In genomic region chr2:75777040-75777451, GRCm38 (mm10) we compare ENCODE assay signal across 8 mouse cellular contexts. TPM values are rescaled to one million over a fixed set of nuclear protein-coding genes. Genes with fewer than 3 reads are reported as not detected.
DNase-seq lines count a peak whose midpoint lies in the region; ATAC-seq lines count a peak whose summit lies in the region.

No protein-coding gene starts in this region.

- H3K27ac ChIP-seq in heart, embryonic 16.5 days (ENCODE audit: low read length): no peak overlapping the region

- no peaks in the 10 kb centered on the region for H3K9me3 ChIP-seq in heart, embryonic 16.5 days (replicated peaks; ENCODE audit: control insufficient read depth, low read length)

- WGBS in heart, embryonic 16.5 days: 7% methylated on average over 5 of the region's 6 CpGs

- peak; percentile 73 for ATAC-seq in heart, embryonic 16.5 days (replicated peaks; ENCODE audit: extremely low read depth, insufficient read depth, low FRiP score)

- DNase-seq in ovary, adult 18-20 months (ENCODE audit: low spot score): peak; percentile 14
- DNase-seq in ovary, postnatal 14 days (ENCODE audit: low spot score): no peak
- peak; percentile 55 for DNase-seq in c-Kit-positive CD71-positive TER-119-negative erythroid progenitor cells, embryonic 14.5 days (ENCODE audit: low read depth)
- peak; percentile 48 for DNase-seq in kidney, postnatal 14 days
- DNase-seq in lung, postnatal 4 days: peak; percentile 72 to 77
- DNase-seq in thymus, postnatal 0 days (ENCODE audit: low spot score): peak; percentile 67
- DNase-seq in right cerebral cortex, postnatal 10 days (ENCODE audit: low spot score in 2 of 2): no peak

- H3K4me3 ChIP-seq in heart, embryonic 16.5 days (ENCODE audit: low read length): peak overlapping the region; percentile 41

- H3K9ac ChIP-seq in heart, embryonic 16.5 days (ENCODE audit: low read length): peak overlapping the region; percentile 62

- no peaks in the 10 kb centered on the region for H3K36me3 ChIP-seq in heart, embryonic 16.5 days (ENCODE audit: control insufficient read depth, insufficient read depth)

- peak overlapping the region; percentile 62 for H3K4me2 ChIP-seq in heart, embryonic 16.5 days (ENCODE audit: low read depth, low read length)

- H3K27me3 ChIP-seq in heart, embryonic 16.5 days (ENCODE audit: control insufficient read depth, insufficient read depth, low read length): no peaks in the 10 kb centered on the region

- H3K4me1 ChIP-seq in heart, embryonic 16.5 days (ENCODE audit: control insufficient read depth, insufficient read depth, low read length): peaks cover 27% of the 10 kb centered on the region

RNA-seq across cellular contexts. Expression of gene Agps, which starts 54.9 kb away (rescaled TPM):
- polyA plus RNA-seq in heart, embryonic 16.5 days (2015; fragmentation: Nextera tagmentation; extraction: Ambion mirVana): 24.1 and 24.7 TPM in 2 replicates
- polyA plus RNA-seq in thymus, postnatal 0 days (2015; fragmentation: Nextera tagmentation; extraction: Ambion mirVana): 19.0 and 20.8 TPM in 2 replicates

Comparison
In these comparisons a context has a peak if more than half of its experiments do, and no peak if none do; other contexts are left out.
1. DNase-seq: peak in ovary, adult 18-20 months (single experiment), c-Kit-positive CD71-positive TER-119-negative erythroid progenitor cells, embryonic 14.5 days (single experiment), kidney, postnatal 14 days (single experiment), lung, postnatal 4 days (2 of 2) and thymus, postnatal 0 days (single experiment); none in ovary, postnatal 14 days (single experiment) and right cerebral cortex, postnatal 10 days (0 of 2).